Mouse (Mus musculus): ENCODE measurements around the gene Rtn2.
A peak's percentile ranks its signal among the peaks of the same experiment; 100 is the strongest.

The Rtn2 gene

DNA sequence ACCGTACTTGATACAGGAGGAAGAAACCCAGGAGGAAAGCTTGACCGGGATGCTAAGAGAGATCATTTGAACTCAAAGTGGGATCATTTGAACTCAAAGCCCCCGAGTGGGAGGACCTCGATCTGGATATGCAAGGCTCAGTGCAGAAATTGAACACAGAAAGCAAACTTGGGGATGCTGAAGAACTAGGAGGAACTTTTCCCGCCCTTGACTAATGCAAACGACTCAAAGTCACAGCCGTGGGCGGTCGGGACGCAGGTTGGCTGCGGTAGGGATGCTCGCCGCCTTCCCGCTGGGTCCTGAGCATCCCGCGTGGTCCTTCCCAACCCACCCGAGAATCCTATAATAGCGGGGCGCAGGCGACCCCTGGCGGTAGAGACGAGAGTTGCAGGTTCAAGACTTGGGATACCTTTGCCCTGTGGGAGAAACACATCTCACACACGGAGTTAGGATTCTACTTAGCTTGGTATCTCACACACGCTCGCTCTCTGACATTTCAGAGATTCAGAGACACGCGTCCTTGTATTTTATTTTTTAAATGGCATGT lies 60.1 kb downstream of the Rtn2 start:
- DNase-seq (ENCODE audit: low spot score in 2 of 2), result peak; percentile 67 to 79

DNA sequence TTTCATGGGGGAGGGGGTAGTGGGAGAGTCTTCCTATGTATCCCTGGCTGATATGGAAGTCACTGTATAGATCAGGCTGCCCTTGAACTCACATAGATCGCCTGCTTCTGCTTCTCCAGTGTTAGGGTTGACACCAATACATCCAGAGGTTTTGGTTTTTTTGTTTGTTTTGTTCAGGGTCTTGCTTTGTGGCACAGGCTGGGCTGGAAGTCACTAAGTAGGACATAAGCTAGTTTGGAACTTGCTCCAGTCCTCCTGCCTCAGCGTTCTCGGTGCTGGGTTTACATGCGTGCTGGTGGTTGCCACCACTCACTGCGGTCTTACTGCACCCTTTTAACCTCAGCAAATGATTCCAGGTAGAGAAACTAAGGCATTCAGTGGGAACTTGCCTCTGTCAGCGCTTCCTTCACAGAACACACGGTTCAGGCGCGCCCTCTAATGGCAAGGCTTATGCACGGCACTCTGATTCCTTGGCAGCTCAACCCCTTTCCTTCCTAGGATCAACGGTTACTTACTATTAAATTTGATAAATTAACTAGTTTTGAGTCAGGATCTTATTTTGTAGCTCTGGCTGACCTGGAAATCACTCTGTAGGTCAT lies 60.9 kb downstream of the Rtn2 start:
- peak; percentile 56 to 76 for DNase-seq (ENCODE audit: low spot score in 2 of 2)

DNA sequence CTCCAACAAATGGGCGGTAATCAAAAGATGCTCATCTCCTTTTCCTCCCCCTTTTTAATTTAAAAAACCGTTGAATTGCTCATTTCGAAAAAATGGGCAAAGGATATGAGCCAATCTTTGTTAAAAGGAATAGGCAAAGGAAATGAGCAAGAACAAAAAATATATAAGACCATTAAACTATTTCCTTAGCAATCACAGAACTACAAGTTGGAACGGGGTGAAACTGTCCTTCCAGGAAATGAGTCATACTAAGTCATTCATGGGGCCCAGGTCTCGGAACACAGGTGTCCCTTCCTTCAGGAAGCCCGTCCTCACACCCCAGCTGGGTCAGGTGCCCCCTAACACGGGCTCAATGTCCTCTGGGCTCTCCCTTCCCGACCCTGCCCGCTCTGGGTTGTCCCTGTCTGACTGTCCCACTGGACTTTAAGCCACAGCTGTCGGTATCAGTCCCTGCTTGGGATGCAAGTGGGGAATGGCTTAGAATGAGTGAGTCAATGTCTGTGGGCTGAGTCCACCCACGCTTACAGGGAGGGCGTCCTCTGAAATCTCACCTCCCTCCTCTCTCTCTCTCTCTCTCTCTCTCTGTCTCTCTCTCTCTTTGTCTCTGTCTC lies 61.9 kb downstream of the Rtn2 start, which contains the start of gene Ercc1:
TSS of gene Ercc1 (plus strand) at position 542 of the 611 bp plus-strand sequence.
- no peak for DNase-seq (ENCODE audit: low spot score in 2 of 2)

DNA sequence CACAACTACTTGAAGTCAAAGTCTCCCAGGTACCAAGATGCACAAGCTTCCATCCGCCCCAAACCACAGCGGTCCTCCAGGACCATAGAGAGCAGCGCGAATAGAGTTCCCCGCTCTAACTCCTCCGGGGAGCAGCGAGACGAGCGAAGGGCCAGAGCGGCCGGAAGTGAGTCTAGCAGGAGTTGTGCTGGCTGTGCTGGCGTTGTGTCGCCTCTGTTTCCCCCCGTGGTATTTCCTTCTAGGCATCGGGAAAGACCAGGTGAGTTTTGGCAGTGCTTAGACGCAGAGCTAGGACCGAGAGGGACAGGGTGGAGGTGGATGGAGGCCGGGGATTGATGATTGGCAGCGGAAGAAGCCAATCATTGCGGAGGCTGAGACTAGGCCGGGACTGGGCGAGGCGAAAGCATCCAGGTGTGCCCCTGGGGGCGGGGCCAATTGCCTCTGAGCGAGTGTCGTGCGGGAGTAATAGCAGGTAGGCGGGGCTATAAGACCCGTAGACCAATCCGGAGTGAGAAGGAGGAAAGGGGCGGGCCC lies 62.6 kb downstream of the Rtn2 start:
- DNase-seq (ENCODE audit: low spot score in 2 of 2), result peak; percentile 92 to 98

All from natural killer cell, adult 2 months (primary cell).